Mouse (Mus musculus): ENCODE data around the gene Usp24.

The Usp24 gene

DNA sequence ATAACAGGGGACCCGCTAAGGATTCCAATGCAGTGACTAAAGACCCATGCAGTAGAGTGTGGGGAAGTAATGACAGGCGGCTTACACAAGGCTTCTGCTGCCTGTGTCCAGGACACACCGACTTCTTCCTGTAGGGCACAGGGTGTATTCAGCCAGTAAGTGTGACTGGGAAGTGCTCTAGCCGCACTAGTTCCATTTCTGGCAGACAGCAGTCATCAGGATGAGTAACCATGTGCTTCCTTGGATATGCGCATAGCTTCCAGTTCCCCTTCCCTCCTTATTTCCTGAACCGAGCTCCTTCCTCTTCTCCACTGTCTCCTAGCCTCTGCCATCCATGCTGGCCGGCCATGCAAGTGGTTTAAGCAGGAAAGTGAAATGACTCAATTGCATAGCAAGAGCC lies 113.1 kb downstream of the Usp24 start:
- DNase-seq (ENCODE audit: low read depth, low spot score), result no peak
- no peaks in the 10 kb centered on the region for H3K27me3 ChIP-seq (ENCODE audit: control insufficient read depth, insufficient read depth, low read length, poor library complexity, severe bottlenecking)
- peaks cover 19% of the 10 kb centered on the region for H3K36me3 ChIP-seq (ENCODE audit: control insufficient read depth, insufficient read depth, low read length, poor library complexity, severe bottlenecking)

DNA sequence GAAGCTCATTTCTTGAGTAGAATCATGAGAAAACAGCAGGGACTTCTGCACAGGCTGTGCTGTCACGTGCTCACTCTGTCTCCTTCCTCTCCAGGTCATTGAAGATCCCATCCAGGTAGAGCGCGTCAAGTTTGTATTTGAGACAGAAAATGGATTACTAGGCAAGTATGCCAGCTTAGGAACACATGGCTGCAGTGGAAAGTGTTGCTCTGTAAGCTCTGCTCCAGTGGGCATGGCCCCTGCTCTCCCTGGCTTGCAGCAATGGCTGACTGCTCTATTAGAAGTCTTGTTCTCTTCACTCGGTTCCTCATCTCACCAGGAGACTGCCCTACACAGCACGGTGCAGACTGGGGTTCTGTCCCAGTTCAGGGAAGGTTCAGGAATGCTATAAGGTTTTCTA lies 114.4 kb downstream of the Usp24 start:
- peaks cover 10% of the 10 kb centered on the region; the same call in 1 of the 2 replicates for H3K36me3 ChIP-seq (ENCODE audit: control insufficient read depth, insufficient read depth, low read length, poor library complexity, severe bottlenecking)
- no peak for DNase-seq (ENCODE audit: low read depth, low spot score)

DNA sequence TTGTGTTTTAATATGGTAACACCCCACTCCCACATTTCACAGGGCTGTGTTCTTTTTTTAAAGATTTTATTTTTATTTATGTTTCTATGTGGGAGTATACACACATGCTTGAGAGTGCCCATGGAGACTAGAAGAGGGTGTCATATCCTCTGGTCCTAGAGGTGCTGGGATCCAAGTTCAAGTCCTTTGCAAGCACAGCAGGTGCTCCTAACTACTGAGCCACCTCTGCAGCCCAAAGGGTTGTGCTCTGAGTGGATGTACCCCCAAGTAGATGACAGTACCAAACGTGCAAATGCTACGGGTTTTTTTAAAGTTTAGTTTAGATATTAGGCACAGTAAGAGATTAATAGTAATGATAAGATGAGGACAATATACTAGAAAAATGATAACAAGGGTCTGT lies 119.4 kb downstream of the Usp24 start:
- peaks cover 11% of the 10 kb centered on the region for H3K36me3 ChIP-seq (ENCODE audit: control insufficient read depth, insufficient read depth, low read length, poor library complexity, severe bottlenecking)
- no peaks in the 10 kb centered on the region for H3K27me3 ChIP-seq (ENCODE audit: control insufficient read depth, insufficient read depth, low read length, poor library complexity, severe bottlenecking)
- no peak for DNase-seq (ENCODE audit: low read depth, low spot score)

More for the DNA sequence above, 114.4 kb downstream of the Usp24 start:
- no peaks in the 10 kb centered on the region for H3K27me3 ChIP-seq (ENCODE audit: control insufficient read depth, insufficient read depth, low read length, poor library complexity, severe bottlenecking)

DNA sequence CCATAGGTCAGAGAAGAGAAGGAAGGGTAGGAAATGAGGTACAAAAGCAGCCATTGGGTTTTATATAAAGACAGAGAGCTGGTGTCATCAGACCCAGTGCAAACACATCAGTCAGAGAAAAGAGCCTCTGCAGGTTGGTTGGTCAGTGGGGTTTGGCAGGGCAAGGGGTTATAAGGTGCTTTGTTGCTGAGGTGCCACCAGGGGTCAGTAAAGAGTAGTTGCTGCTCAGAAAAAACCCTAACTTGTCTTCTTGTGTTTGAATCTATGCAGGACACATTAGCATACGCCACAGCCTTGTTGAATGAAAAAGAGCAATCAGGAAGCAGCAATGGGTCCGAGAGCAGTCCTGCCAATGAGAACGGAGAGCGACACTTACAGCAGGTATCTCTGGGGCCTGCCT lies 120.5 kb downstream of the Usp24 start:
- H3K36me3 ChIP-seq (ENCODE audit: control insufficient read depth, insufficient read depth, low read length, poor library complexity, severe bottlenecking), result peaks cover 12% of the 10 kb centered on the region
- no peaks in the 10 kb centered on the region for H3K27me3 ChIP-seq (ENCODE audit: control insufficient read depth, insufficient read depth, low read length, poor library complexity, severe bottlenecking)
- DNase-seq (ENCODE audit: low read depth, low spot score), result peak; percentile 68

DNA sequence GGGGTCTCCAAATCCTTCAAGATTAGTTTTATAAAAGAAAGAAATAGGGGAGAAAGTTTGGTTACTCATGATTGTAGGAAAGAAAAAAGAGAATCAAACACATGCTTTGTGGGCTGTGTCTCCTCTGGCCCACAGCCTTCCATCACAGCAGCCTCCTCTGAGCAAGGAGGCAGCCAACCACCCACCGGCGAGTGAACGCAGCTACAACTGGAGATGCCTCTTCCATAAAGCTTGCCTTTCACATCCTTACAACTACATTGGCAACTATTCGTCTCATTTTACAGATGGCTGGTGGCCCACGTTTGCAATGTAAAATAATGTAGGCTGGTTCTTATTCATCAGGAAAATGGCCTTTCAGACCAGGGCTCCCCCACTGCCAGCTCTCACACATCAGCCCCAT lies 121.2 kb downstream of the Usp24 start:
- Histone ChIP-seq H3K27me3 (ENCODE audit: control insufficient read depth, insufficient read depth, low read length, poor library complexity, severe bottlenecking) (no peaks in the 10 kb centered on the region), H3K36me3 (ENCODE audit: control insufficient read depth, insufficient read depth, low read length, poor library complexity, severe bottlenecking) (peaks cover 12% of the 10 kb centered on the region)
- no peak for DNase-seq (ENCODE audit: low read depth, low spot score)

DNA sequence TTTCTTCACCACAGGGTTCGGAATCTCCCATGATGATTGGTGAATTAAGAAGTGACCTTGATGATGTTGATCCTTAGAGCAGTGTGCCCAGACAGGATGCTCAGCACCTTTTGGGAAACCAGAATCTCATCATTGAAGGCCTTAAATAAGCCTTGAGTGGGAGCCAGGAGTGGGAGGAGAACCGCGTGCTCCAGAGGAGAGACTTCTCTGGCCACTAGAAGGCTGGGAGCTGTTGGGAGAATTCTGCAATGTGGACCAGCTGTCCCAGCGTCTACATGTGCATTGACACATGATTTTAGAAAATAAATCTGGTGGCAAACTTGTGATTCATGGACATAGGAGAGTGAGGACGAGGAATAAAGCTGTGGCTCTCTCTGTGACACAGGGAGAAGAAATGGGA lies 122.8 kb downstream of the Usp24 start:
- no peaks in the 10 kb centered on the region for H3K27me3 ChIP-seq (ENCODE audit: control insufficient read depth, insufficient read depth, low read length, poor library complexity, severe bottlenecking)
- H3K36me3 ChIP-seq (ENCODE audit: control insufficient read depth, insufficient read depth, low read length, poor library complexity, severe bottlenecking), result peaks cover 12% of the 10 kb centered on the region
- DNase-seq (ENCODE audit: low read depth, low spot score), result no peak

DNA sequence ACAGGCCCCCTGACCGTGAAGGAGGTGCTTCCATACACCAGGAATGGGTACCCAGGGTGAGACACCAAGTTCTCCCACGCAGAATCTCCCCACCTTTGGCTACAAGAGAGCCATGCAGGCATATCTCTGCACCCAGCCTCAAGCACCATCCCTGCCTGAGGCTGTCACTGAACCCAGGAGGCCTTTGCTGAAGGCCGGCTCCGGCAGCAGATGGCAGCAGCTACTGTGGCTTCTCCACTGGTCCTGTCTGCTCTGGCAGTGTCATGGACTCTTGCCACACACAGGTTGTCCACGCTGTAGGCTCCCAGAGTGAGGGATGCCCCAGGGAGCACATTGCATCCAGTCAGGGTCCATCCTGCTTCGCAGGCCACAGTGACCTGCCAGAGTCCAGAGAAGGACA lies 127.2 kb downstream of the Usp24 start:
- no peaks in the 10 kb centered on the region for H3K27me3 ChIP-seq (ENCODE audit: control insufficient read depth, insufficient read depth, low read length, poor library complexity, severe bottlenecking)
- DNase-seq (ENCODE audit: low read depth, low spot score), result no peak
- peaks cover 6% of the 10 kb centered on the region for H3K36me3 ChIP-seq (ENCODE audit: control insufficient read depth, insufficient read depth, low read length, poor library complexity, severe bottlenecking)

DNA sequence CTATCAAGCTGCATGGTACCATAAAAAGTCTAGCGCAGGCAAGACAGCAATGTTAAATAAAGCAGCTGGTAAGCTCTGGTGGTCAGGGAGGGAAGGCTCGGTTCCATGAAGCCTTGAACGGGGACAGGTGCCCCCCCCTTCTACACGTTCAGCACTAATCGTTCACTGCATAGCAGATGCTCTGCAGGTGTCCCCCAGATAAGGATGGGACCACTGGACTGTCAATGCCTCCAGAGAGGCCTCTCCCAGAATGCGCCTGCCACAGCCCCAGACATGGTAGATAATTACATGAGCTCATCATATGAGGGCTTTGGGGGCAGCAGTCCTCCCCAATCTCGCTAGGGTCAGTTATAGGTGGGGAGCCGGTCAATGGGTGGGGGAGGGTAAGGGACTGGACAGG lies 133.3 kb downstream of the Usp24 start:
- no peaks in the 10 kb centered on the region for H3K36me3 ChIP-seq (ENCODE audit: control insufficient read depth, insufficient read depth, low read length, poor library complexity, severe bottlenecking)
- H3K27me3 ChIP-seq (ENCODE audit: control insufficient read depth, insufficient read depth, low read length, poor library complexity, severe bottlenecking), result no peaks in the 10 kb centered on the region
- DNase-seq (ENCODE audit: low read depth, low spot score), result no peak

DNA sequence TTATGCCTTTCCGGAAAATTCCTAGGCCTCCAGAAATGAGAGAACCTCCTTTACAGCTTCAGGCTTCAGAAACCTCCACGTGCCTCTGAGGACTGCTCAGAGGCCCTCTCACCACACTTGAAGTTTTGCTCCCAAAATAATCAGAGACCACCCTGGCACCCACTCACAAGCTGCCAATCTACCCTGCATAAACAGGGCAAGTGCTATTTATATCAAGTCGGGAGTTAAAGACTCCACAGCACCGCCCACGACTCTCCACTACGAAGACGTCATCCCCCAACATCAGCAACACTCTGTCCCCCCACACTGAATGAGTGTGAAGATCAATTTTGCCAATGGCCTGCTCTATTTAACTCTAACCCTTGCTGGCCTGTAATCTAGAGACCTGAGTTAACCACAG lies 136.4 kb downstream of the Usp24 start:
- H3K36me3 ChIP-seq (ENCODE audit: control insufficient read depth, insufficient read depth, low read length, poor library complexity, severe bottlenecking), result no peaks in the 10 kb centered on the region
- DNase-seq (ENCODE audit: low read depth, low spot score), result no peak
- no peaks in the 10 kb centered on the region for H3K27me3 ChIP-seq (ENCODE audit: control insufficient read depth, insufficient read depth, low read length, poor library complexity, severe bottlenecking)

DNA sequence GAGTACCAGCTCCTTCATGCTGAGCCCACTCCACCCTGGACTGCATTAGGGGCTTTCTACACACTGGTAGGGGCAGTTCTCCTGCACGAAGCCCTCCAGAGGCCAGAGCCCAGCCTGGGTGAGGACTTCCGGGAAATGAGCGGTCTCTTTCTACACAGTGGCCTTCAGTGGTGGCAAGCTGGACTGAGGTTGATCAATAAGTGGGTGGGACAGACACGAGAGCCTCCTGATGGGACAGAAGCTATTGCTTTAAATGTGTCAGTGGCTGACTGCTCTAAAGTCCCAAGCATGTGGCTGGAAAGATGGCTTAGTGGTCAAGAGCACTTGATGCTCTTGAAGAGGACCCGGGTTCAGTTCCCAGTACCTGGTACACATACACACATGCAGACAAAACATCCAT lies 137.1 kb downstream of the Usp24 start:
- Histone ChIP-seq H3K36me3 (ENCODE audit: control insufficient read depth, insufficient read depth, low read length, poor library complexity, severe bottlenecking) (no peaks in the 10 kb centered on the region), H3K27me3 (ENCODE audit: control insufficient read depth, insufficient read depth, low read length, poor library complexity, severe bottlenecking) (no peaks in the 10 kb centered on the region)
- DNase-seq (ENCODE audit: low read depth, low spot score), result no peak

DNA sequence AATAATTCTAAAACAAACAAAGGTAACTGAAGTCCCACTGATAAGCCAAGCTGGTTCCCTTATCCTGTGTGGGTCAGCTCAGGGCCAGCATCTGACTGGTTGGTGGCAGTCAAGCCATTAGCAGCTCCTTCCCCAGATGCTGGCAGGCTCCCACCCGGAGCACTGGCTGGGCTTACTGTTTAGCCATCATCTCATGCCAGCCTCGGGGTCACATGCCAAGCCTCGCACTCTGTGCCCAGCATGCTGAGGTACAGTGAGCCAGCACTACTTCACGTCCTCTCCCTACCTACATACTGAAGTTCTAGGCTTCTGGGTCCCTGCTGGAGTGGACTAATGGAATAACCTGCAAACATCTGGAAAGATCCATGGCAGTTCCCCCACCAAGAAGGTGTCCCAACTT lies 137.5 kb downstream of the Usp24 start:
- Histone ChIP-seq H3K27me3 (ENCODE audit: control insufficient read depth, insufficient read depth, low read length, poor library complexity, severe bottlenecking) (no peaks in the 10 kb centered on the region), H3K36me3 (ENCODE audit: control insufficient read depth, insufficient read depth, low read length, poor library complexity, severe bottlenecking) (no peaks in the 10 kb centered on the region)
- DNase-seq (ENCODE audit: low read depth, low spot score), result no peak

DNA sequence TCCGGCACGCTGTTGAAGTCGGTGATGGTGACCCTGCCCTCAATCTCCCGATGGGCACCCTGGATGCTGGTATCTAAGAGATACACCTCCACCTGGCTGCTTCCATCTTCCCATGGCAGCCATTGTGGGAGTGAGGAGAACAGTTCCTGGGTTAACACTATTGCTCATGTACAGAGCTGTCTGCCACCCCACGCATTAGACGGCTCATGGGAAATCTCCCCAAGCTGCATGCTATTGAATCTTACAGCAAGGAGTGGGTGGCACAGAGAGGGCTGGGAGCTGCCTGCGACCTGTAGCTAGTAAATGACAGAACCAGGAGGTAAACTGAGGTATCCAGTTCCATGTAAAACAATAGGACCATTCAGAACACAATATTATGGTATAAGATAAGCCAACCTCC lies 138.5 kb downstream of the Usp24 start:
- no peak for DNase-seq (ENCODE audit: low read depth, low spot score)
- no peaks in the 10 kb centered on the region for H3K27me3 ChIP-seq (ENCODE audit: control insufficient read depth, insufficient read depth, low read length, poor library complexity, severe bottlenecking)
- H3K36me3 ChIP-seq (ENCODE audit: control insufficient read depth, insufficient read depth, low read length, poor library complexity, severe bottlenecking), result no peaks in the 10 kb centered on the region

DNA sequence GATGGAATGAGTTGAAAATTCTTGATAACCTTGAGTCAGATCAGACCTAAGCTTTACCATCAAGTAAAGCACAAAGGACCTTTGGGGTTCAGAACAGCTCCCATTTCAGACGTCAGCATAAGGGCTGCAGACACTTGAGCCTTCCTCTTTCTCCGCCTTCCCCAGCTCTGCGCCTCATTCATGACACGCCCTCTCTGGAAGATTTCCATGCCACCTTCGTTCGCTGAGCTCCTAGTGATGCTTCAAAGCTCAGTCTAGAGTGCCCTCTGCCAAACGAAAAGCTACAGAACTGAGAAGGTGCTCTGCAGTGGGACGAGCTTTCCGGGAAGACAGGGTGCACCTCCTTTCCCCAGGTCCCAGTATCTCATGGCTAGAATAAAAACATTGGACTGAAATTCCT lies 146.0 kb downstream of the Usp24 start:
- no peak for DNase-seq (ENCODE audit: low read depth, low spot score)

DNA sequence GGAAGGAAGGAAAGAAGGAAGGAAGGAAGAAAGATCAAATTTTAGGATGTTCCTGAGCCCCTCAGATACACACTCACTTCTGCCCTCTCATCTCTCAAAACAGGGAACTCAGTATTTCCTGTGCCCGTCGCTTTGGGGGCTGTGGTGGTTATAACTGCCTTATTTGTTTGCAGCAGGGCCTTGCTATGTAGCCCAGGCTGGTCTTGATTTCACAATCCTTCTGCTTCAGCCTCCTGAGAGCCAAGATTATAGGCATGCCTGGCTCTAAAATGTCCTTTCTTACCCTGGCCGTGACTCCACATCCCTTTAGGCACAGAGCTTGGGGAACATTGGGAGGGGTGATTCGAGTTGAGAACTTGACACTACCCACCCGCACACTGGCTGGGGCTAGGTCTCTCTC lies 146.5 kb downstream of the Usp24 start:
- no peak for DNase-seq (ENCODE audit: low read depth, low spot score)
- no peaks in the 10 kb centered on the region for H3K36me3 ChIP-seq (ENCODE audit: control insufficient read depth, insufficient read depth, low read length, poor library complexity, severe bottlenecking)
- H3K27me3 ChIP-seq (ENCODE audit: control insufficient read depth, insufficient read depth, low read length, poor library complexity, severe bottlenecking), result no peaks in the 10 kb centered on the region; the same call in 1 of the 2 replicates

More for the DNA sequence above, 146.0 kb downstream of the Usp24 start:
- Histone ChIP-seq H3K36me3 (ENCODE audit: control insufficient read depth, insufficient read depth, low read length, poor library complexity, severe bottlenecking) (no peaks in the 10 kb centered on the region), H3K27me3 (ENCODE audit: control insufficient read depth, insufficient read depth, low read length, poor library complexity, severe bottlenecking) (no peaks in the 10 kb centered on the region; the same call in 1 of the 2 replicates)

DNA sequence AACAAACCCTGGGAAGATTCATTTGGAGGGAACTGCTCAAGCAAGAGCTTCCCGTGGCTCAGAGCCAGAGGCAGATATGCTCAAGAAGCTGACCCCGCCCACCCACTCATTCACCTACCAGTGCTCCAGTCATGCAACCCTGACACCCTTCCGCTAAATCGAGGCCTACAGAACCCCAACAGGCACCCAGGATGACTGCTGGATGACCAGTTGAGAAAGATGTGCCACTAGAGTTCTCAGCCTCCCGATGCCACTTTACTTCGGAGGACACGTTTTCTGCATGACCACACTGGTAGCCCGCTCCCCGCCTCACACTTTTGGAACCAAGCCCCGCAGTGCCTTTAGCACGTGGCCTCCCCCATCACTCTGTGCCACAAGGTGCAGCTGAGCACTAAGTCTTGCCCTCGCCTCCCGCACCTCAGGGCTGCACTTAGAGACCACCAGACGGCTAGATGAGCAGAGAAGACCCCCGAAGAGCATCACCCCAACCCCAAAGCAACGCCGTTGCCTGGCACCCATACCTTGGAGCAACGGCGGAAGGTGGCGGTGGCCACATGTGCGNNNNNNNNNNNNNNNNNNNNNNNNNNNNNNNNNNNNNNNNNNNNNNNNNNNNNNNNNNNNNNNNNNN lies 147.3 kb downstream of the Usp24 start:
- Histone ChIP-seq H3K36me3 (ENCODE audit: control insufficient read depth, insufficient read depth, low read length, poor library complexity, severe bottlenecking) (no peaks in the 10 kb centered on the region), H3K27me3 (ENCODE audit: control insufficient read depth, insufficient read depth, low read length, poor library complexity, severe bottlenecking) (no peaks in the 10 kb centered on the region; the same call in 1 of the 2 replicates)
- DNase-seq (ENCODE audit: low read depth, low spot score), result no peak

Measured in splenic B cell, adult 2 months (primary cell).